Mouse (Mus musculus): ENCODE measurements around the gene Rpl18a.

DNA sequence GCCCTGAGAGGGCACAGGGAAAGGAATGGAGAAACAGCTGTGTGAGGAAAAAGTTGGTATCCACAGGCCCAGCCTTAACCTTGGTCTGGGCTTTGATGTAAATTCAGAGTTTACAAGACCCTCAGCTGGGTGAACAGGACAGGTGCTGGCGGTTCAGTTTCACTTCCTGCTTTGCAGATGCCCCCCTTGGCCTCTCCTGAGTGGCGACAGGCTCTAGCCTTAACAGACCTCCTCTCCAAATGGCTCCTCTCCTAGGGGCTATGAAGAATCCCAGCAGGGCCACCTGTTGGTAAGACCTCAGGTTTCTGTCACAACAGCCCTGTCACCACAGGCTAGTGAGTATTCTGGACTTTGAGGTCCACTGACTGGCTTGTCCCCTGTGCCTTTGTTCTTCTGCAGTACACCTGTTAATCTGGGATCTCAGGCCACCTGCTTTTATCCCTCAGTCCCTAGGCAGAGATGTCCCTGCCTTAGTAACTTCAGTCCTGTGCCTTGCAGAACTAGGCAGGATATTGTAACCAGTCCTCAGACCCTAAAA, 1.5 kb upstream of the Rpl18a start:
- TF ChIP-seq CTCF (IDR thresholded peaks at IDR 0.05; ENCODE audit: insufficient read depth, low read length) (no peak), POLR2A (IDR thresholded peaks at IDR 0.05; ENCODE audit: borderline replicate concordance, extremely low read depth, low read depth, low read length) (no peak)

Measured in lung, adult 2 months (tissue).